Mouse (Mus musculus) hindbrain, embryonic 13.5 days (tissue): ENCODE measurements around the gene Ints6l. TPM values are rescaled to one million over a fixed set of nuclear protein-coding genes. Genes with fewer than 3 reads are reported as not detected.
A peak's percentile ranks its signal among the peaks of the same experiment; 100 is the strongest.

Source experiments
- ATAC-seq: fragments of 200-750 bp; cut with Nextera tagmentation; 2 replicates; pipeline ENCODE4 v1.8.0; 2017; ENCODE audit warnings: moderate TSS enrichment; ENCODE audit not compliant: low FRiP score
- H3K27ac ChIP-seq: fragments of 300-500 bp; sonication (generic); 2 replicates; pipeline ENCODE4 v1.5.1; 2015; ENCODE audit warnings: inconsistent platforms, mild to moderate bottlenecking, moderate library complexity
- H3K27me3 ChIP-seq: fragments of 300-500 bp; sonication (generic); 2 replicates; pipeline ENCODE4 v1.6.1; 2015; ENCODE audit warnings: mild to moderate bottlenecking, inconsistent platforms
- H3K36me3 ChIP-seq: fragments of 300-500 bp; sonication (generic); 2 replicates; pipeline ENCODE4 v1.6.1; 2015; ENCODE audit warnings: mild to moderate bottlenecking, inconsistent platforms
- H3K4me1 ChIP-seq: fragments of 300-500 bp; sonication (generic); replicated peaks from 2 replicates; pipeline ENCODE4 v1.6.1; 2015; ENCODE audit warnings: inconsistent platforms
- H3K4me2 ChIP-seq: fragments of 300-500 bp; sonication (generic); 2 replicates; pipeline ENCODE4 v1.6.1; 2015; ENCODE audit warnings: inconsistent platforms, mild to moderate bottlenecking, moderate library complexity
- H3K4me3 ChIP-seq: fragments of 300-500 bp; sonication (generic); 2 replicates; pipeline ENCODE4 v1.5.1; 2015; ENCODE audit warnings: mild to moderate bottlenecking, inconsistent platforms
- H3K9ac ChIP-seq: fragments of 300-500 bp; sonication (generic); 2 replicates; pipeline ENCODE4 v1.6.1; 2015; ENCODE audit warnings: mild to moderate bottlenecking, inconsistent platforms
- H3K9me3 ChIP-seq: fragments of 300-500 bp; sonication (generic); 2 replicates; pipeline ENCODE4 v1.6.1; 2016; ENCODE audit warnings: inconsistent platforms
- WGBS: fragments of 180-500 bp; shearing (Covaris S2); methylation state at CpG from one replicate; pipeline ENCODE4 v1.1.7; 2015; 5-methylcytosine and 5-hydroxymethylcytosine counted together
- polyA plus RNA-seq: library from polyadenylated mRNA; unstranded; fragments of >200 nt; fragmentation: Nextera tagmentation; extraction: Ambion mirVana; gene quantifications from 2 replicates; pipeline ENCODE4 v1.2.1, GENCODE M21; 2015

Gene Ints6l
- polyA plus RNA-seq = 18.8 and 20.3 TPM in 2 replicates

DNA sequence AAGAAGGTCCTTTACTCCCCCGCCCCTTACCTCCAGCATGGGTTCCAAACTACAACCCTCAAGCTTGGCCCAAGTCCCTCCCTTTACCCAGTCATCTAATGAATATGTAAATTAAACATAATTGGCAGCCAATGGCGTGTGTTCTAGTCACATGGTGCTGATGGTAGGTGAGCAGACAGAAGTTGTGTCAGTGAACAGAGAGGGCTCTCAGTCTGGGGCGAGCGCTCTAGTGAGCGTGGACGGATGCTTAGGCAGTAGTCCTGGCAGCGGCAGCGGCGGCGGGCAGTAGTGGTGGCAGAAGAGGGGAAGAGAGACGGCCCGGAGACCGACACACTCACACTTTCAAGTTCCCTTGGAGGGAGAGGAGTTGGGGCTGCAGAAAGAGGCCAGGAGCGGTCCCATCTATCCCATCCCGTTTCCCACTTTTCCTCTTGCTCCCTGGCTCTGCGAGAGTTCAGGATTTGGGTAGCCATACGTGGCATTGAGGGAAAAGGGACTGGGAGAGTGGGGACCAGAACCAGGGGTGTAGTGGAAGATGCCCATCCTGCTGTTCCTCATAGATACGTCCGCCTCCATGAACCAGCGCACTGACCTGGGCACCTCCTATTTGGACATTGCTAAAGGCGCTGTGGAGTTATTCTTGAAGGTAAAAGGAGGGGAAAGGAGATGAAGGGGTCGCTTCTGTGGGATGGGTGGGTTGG is at the start of gene Ints6l:
TSS of gene Ints6l (plus strand) at position 187 of the 701 bp plus-strand sequence.
- Histone ChIP-seq H3K27ac (peak within 1 kb of the TSS; percentile 97), H3K9ac (peak within 1 kb of the TSS; percentile 78), H3K9me3 (no peaks in the 10 kb centered on the region), H3K4me3 (peak within 1 kb of the TSS; percentile 55), H3K4me1 (no peaks in the 10 kb centered on the region), H3K27me3 (no peaks in the 10 kb centered on the region), H3K4me2 (peak within 1 kb of the TSS; percentile 57), H3K36me3 (no peaks in the 10 kb centered on the region)
- ATAC-seq = peak; percentile 79
- 22% methylated on average over 22 of the region's 22 CpGs for WGBS

DNA sequence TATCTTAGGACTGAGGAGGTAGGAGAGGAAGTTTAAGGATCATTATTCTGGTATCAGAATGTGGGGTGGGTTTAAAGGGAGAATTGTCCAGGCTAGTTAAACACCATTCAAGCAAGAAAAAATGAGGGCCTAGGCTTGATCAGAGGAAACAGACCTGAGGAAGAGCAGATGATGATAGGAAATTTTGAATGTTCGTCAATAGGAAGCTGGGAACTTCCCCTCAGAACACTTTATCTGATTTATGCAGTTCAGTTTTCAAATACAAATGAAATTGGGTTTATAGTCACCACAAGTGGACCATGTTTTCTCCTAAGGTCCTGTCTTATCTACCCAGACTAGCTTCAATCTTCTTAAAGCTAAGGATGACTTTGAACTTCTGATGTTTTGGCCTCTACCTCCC is 49.2 kb upstream of the Ints6l start:
- Histone ChIP-seq H3K9ac (no peak overlapping the region), H3K4me2 (no peak overlapping the region), H3K36me3 (no peaks in the 10 kb centered on the region), H3K27ac (no peak overlapping the region), H3K27me3 (no peaks in the 10 kb centered on the region), H3K4me3 (no peak overlapping the region), H3K9me3 (no peaks in the 10 kb centered on the region), H3K4me1 (no peaks in the 10 kb centered on the region)
- ATAC-seq = no peak
- 58% methylated on average over 1 of the region's 1 CpGs for WGBS

DNA sequence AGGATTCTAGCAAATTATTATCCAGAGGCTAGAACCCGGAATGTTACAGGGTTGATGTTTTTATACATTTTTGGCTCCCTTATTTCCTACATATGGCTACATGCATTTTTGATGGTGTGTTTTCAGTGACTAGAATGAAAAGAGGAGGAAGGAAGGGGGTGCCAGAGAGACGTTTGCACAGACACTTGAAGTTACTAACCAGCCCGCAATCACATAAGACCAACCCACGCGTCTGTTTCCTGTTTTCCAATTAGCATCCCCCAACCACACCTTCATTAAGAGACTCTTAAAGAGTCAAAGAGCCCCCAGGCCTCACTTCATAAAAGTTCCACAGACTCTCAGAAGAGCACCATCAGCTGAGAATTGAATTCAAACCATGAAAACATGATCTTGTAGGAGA is 48.5 kb upstream of the Ints6l start:
- no peaks in the 10 kb centered on the region for H3K36me3 ChIP-seq
- H3K9ac ChIP-seq = no peak overlapping the region
- H3K4me1 ChIP-seq = no peaks in the 10 kb centered on the region
- no peaks in the 10 kb centered on the region for H3K9me3 ChIP-seq
- 70% methylated on average over 5 of the region's 5 CpGs for WGBS
- H3K4me3 ChIP-seq = no peak overlapping the region
- H3K27me3 ChIP-seq = no peaks in the 10 kb centered on the region
- no peak for ATAC-seq
- H3K27ac ChIP-seq = no peak overlapping the region
- H3K4me2 ChIP-seq = no peak overlapping the region

DNA sequence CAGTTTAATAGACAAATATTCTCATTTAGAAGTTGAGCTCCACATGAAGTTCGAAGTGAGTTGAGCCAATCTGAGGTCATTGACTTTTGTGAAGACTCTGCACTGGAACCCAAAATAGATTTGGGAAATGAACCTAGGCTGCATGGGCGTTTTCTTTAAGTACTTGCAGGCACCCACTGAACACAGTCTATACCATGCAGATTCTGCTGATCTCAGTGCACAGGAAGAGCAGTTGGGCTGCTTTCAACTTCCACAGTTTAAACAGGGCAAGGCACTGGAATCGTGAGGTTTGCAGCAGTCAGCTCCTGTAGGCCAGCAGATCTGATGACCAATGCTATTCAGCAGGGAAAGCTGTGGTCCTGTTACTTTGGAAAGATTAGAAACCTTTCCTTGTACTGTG is 38.4 kb upstream of the Ints6l start:
- no peaks in the 10 kb centered on the region for H3K27me3 ChIP-seq
- H3K9me3 ChIP-seq = no peaks in the 10 kb centered on the region
- no peak overlapping the region for H3K4me2 ChIP-seq
- ATAC-seq = no peak
- H3K9ac ChIP-seq = no peak overlapping the region
- H3K36me3 ChIP-seq = no peaks in the 10 kb centered on the region
- no peak overlapping the region for H3K27ac ChIP-seq
- 86% methylated on average over 3 of the region's 3 CpGs for WGBS
- no peak overlapping the region for H3K4me3 ChIP-seq
- H3K4me1 ChIP-seq = no peaks in the 10 kb centered on the region

DNA sequence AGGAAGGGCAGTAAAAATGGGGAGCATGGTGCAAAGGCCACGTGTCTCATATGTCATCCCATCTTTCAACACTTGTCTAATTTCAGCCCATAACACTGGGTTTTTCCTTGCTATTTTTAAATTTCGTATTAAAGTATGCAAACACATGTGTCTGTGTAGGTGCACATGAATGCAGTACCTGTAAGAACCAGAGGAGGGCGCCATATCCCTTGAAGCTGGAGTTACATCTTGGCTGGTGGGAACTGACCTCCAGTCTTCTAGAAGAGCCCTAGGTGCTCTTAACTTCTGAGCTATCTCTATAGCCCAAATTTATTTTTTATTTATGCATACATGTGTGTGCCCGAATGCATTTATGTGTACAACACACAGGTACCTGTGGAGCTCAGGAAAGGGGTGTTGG is 37.1 kb upstream of the Ints6l start:
- H3K4me1 ChIP-seq = no peaks in the 10 kb centered on the region
- H3K27me3 ChIP-seq = no peaks in the 10 kb centered on the region
- H3K27ac ChIP-seq = no peak overlapping the region
- ATAC-seq = no peak
- H3K4me2 ChIP-seq = no peak overlapping the region
- H3K9me3 ChIP-seq = no peaks in the 10 kb centered on the region
- no peak overlapping the region for H3K9ac ChIP-seq
- no peaks in the 10 kb centered on the region for H3K36me3 ChIP-seq
- H3K4me3 ChIP-seq = no peak overlapping the region
- WGBS = 73% methylated on average over 4 of the region's 4 CpGs

DNA sequence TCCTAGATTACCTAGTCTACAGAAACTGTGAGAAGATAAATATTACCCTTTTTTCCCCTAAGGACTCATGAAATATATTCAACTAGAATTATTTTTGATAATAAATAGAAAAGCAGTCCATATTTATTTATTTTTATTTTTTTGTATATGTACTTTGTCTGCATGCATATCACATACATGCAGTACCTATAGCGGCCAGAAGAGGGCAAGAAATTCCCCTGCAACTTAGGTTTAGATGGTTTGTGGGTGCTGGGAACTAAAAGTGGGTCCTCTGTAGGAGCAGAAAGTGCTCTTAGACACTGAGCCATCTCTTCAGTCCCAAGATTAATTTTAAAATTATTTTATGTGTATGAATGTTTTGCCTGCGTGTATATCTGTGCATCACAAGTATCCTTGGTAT is 24.1 kb upstream of the Ints6l start:
- no peak overlapping the region for H3K9ac ChIP-seq
- H3K27me3 ChIP-seq = no peaks in the 10 kb centered on the region
- H3K4me2 ChIP-seq = no peak overlapping the region
- no peak for ATAC-seq
- WGBS = 53% methylated on average over 2 of the region's 2 CpGs
- H3K4me3 ChIP-seq = no peak overlapping the region
- no peaks in the 10 kb centered on the region for H3K9me3 ChIP-seq
- H3K36me3 ChIP-seq = no peaks in the 10 kb centered on the region
- H3K4me1 ChIP-seq = no peaks in the 10 kb centered on the region
- H3K27ac ChIP-seq = no peak overlapping the region

DNA sequence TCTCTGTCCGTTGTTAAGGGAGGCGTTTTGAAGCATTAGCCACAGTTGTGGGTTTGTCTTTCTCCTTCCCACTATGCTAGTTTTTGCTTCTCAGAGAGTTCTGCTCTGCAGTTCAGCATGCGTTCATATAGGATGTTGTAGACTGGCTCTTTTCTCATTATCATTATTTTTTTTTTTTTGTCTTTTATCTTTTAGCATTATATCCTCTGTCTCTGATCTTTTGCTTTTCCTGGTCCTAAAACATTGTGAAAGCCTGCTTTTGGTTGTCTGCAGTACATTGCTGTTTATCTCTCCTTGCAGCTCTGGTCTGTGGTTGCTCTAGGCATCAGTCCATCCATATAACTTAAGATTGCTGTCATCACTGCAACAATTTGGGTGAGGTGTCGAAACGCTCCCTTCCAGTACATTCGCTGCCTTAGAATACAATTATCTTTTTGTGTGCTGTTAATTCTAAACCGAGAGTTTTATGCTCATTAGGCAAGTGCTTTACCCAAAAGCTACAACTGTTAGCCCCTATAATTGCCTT is 18.8 kb upstream of the Ints6l start:
- WGBS = 81% methylated on average over 7 of the region's 7 CpGs
- no peak overlapping the region for H3K27ac ChIP-seq
- no peaks in the 10 kb centered on the region for H3K36me3 ChIP-seq
- H3K4me3 ChIP-seq = no peak overlapping the region
- no peak for ATAC-seq
- H3K9ac ChIP-seq = no peak overlapping the region
- no peaks in the 10 kb centered on the region for H3K27me3 ChIP-seq
- no peak overlapping the region for H3K4me2 ChIP-seq
- no peaks in the 10 kb centered on the region for H3K4me1 ChIP-seq
- H3K9me3 ChIP-seq = no peaks in the 10 kb centered on the region

DNA sequence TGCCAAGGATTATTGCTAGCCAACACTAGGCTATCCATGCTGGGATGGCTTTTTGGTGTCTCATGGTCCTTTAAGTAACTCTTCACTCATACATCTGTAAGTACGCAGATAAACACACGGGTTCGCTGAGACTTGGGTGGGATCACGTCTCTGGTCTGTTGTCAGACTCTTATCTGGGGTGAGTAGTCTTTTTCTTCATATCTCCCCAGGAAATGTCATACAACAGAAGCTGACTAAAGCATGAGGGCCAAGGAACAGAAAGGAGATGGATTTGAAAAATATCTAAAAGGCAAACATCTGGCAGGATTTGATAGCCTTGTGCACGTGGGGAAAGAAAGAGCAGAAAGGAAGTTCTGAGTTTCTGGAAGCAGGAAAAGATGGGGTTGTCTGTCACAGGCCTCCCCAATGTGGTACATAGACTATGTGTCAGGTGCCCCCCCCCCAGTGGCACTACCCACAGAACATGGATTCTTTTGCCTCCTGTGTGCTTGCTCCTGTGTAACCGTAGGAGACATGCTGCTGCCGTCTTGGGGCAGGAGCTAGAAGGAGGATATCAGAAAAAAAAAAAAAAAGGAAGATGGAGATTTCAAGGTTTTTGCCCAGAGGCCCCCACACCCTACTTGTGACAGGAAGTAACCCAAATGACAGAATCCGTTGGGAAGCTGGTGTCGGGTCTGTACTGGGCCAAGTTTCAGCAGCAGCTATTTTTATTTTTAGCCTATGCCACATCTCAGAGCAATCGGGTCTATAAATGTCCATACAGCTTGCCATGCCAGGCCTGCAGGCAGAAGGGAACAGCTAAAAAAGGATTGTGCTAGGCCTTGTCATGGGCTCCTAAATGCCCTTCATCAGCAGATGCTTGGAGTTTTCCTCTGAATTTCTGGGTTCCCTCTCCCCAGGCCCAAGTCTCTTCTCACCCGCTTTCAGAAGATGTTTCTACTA is 7.9 kb upstream of the Ints6l start:
- 82% methylated on average over 11 of the region's 11 CpGs for WGBS
- Histone ChIP-seq H3K36me3 (no peaks in the 10 kb centered on the region), H3K9ac (no peak overlapping the region), H3K27ac (no peak overlapping the region), H3K4me1 (no peaks in the 10 kb centered on the region), H3K9me3 (no peaks in the 10 kb centered on the region), H3K4me2 (no peak overlapping the region), H3K27me3 (no peaks in the 10 kb centered on the region), H3K4me3 (no peak overlapping the region)
- ATAC-seq = no peak

DNA sequence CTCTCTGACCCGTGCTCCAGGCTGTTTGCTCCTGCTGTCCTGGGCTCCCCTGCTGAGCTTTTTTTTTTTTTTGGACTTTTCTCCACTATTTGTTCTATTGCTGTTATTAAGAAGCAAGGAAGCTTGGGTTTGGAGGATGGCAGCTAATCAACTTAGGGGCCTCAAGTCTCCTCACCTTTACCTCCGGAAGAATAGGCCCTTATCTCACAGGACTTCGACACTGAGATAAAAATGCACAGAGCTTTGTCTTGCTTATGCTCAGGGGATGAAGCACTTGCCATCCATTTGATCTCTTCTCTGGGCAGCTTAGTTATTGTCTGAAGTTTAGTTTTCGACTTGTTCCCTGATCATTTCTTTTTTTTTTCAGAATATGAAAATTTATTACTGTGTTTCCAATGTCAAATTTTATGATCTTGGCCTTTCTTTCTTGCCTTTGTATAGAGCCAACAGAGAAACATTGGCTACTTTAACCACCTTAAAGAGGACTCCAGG is 7.1 kb upstream of the Ints6l start, which contains the start of gene Gm2174:
TSS of gene Gm2174 (plus strand) at position 442 of the 492 bp plus-strand sequence.
- 74% methylated on average over 4 of the region's 4 CpGs for WGBS
- Histone ChIP-seq H3K4me2 (no peak within 1 kb of the TSS), H3K4me3 (no peak within 1 kb of the TSS), H3K9me3 (no peaks in the 10 kb centered on the region), H3K9ac (no peak within 1 kb of the TSS), H3K36me3 (no peaks in the 10 kb centered on the region), H3K27ac (no peak within 1 kb of the TSS), H3K27me3 (no peaks in the 10 kb centered on the region), H3K4me1 (no peaks in the 10 kb centered on the region)
- ATAC-seq = no peak

DNA sequence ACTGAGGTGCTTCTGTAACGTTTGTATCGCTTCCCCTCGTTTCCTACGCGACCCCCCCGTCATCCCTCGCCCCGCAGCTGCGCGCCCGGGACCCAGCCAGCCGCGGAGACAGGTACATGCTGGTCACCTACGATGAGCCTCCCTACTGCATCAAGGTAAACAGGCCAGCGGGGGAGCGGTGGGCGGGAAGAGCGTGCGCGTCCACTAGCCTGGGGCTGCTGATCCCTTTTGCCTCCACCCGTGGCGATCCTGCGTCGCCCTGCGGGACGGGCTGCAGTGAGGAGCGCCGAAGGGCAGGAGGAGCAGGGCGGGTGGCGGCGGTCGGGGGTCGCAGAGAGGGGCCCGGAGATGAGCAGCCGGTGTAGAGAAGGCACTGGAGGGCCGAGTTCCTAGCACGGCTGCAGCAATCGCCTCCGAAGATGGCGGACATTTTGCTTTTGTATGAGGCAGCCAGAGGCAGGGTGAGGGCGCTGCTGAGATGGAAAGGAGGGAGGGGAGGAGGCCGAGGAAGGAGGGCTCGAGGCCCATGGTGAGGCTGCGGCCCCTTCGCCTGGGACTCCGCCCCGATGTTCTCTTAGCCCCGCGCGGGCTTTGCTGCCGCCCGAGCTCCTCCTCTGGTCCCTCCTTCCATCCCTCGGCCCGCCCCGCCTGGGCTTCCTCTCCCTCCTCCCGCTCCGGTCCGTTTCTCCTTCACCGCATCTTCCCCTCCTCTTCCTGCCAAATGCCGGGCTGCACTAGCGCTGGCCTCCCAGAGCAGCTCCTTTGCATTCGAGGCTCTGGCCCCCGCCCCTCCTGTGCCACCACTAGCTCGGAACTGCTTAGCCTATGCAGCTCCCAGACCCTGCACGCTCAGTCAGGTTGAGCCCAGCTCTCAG is 952 bp downstream of the Ints6l start:
- ATAC-seq = peak; percentile 96
- peak overlapping the region; percentile 55 for H3K4me3 ChIP-seq
- H3K9me3 ChIP-seq = no peaks in the 10 kb centered on the region
- peak overlapping the region; percentile 78 for H3K9ac ChIP-seq
- no peaks in the 10 kb centered on the region for H3K36me3 ChIP-seq
- no peaks in the 10 kb centered on the region for H3K4me1 ChIP-seq
- H3K4me2 ChIP-seq = peak overlapping the region; percentile 57
- peak overlapping the region; percentile 97 for H3K27ac ChIP-seq
- WGBS = 25% methylated on average over 44 of the region's 65 CpGs
- no peaks in the 10 kb centered on the region for H3K27me3 ChIP-seq

DNA sequence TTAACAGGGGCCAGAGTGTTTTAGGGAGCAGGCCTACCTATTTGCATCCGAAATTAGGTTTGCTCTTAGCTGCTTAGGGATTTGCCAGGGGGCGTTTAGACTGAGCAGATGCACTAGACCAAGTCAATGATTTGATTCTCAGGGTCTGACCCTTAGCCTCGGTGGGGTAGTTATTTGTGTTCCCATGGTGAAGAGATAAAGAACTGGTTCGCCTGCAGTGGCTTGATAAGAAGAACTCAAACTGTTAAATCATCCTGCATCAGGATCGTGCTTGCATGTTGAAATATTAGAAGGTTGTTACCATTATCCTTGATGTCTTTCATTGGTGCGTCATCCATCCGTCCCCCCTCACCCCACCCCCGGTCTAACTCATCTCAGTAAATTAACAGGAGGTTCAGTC is 1.7 kb downstream of the Ints6l start:
- Histone ChIP-seq H3K4me1 (no peaks in the 10 kb centered on the region), H3K9me3 (no peaks in the 10 kb centered on the region), H3K27me3 (no peaks in the 10 kb centered on the region), H3K36me3 (no peaks in the 10 kb centered on the region), H3K4me2 (peak overlapping the region; percentile 57), H3K27ac (peak overlapping the region; percentile 97), H3K4me3 (peak overlapping the region; percentile 55), H3K9ac (peak overlapping the region; percentile 78)
- WGBS = 16% methylated on average over 8 of the region's 8 CpGs
- ATAC-seq = peak; percentile 37
